Mouse (Mus musculus) heart, embryonic 10.5 days (tissue): ENCODE data around the gene Gpr19. TPM values are rescaled to one million over a fixed set of nuclear protein-coding genes. Genes with fewer than 3 reads are reported as not detected.

Source experiments
- DNase-seq: peaks from one replicate; pipeline ENCODE4 v3.0.0-alpha.2; 2017; ENCODE audit warnings: low spot score
- H3K27ac ChIP-seq: fragments of 300-500 bp; sonication (generic); 2 replicates; pipeline ENCODE4 v1.5.1; 2016; ENCODE audit warnings: mild to moderate bottlenecking
- H3K27me3 ChIP-seq: fragments of 300-500 bp; sonication (generic); 2 replicates; pipeline ENCODE4 v1.6.1; 2016; ENCODE audit warnings: mild to moderate bottlenecking; ENCODE audit not compliant: poor library complexity, insufficient read depth, severe bottlenecking
- H3K36me3 ChIP-seq: fragments of 300-500 bp; sonication (generic); 2 replicates; pipeline ENCODE4 v1.6.1; 2016; ENCODE audit warnings: mild to moderate bottlenecking, moderate library complexity
- H3K4me1 ChIP-seq: fragments of 300-500 bp; sonication (generic); 2 replicates; pipeline ENCODE4 v1.6.1; 2016; ENCODE audit warnings: mild to moderate bottlenecking
- H3K4me3 ChIP-seq: fragments of 300-500 bp; sonication (generic); 2 replicates; pipeline ENCODE4 v1.5.1; 2016; ENCODE audit warnings: mild to moderate bottlenecking, moderate library complexity
- H3K9me3 ChIP-seq: fragments of 300-500 bp; sonication (generic); 2 replicates; pipeline ENCODE4 v1.6.1; 2016; ENCODE audit warnings: mild to moderate bottlenecking, moderate library complexity
- WGBS: fragments of 180-500 bp; shearing (Covaris S2); methylation state at CpG from one replicate; pipeline ENCODE4 v1.1.7; 2016; 5-methylcytosine and 5-hydroxymethylcytosine counted together
- polyA plus RNA-seq: library from polyadenylated mRNA; unstranded; fragments of >200 nt; fragmentation: Nextera tagmentation; extraction: Ambion mirVana; gene quantifications from 2 replicates; pipeline ENCODE4 v1.2.1, GENCODE M21; 2016

Gpr19 gene
- polyA plus RNA-seq, 1 experiment from 2014 or later = 9.0 TPM

GRCm38 (mm10) chr6:134873018-134873417, 25.4 kb downstream of the Gpr19 start:
- H3K4me1 ChIP-seq = no peaks in the 10 kb centered on the region
- H3K4me3 ChIP-seq = no peak overlapping the region
- no peaks in the 10 kb centered on the region for H3K9me3 ChIP-seq
- no peak for DNase-seq
- H3K27ac ChIP-seq = no peak overlapping the region
- peaks cover 18% of the 10 kb centered on the region for H3K36me3 ChIP-seq
- 74% methylated on average over 2 of the region's 2 CpGs for WGBS
- no peaks in the 10 kb centered on the region for H3K27me3 ChIP-seq

- Histone ChIP-seq H3K9me3 (no peaks in the 10 kb centered on the region), H3K27ac (no peak overlapping the region), H3K4me3 (no peak overlapping the region), H3K4me1 (no peaks in the 10 kb centered on the region), H3K27me3 (no peaks in the 10 kb centered on the region), H3K36me3 (peaks cover 18% of the 10 kb centered on the region)
- no peak for DNase-seq
- 76% methylated on average over 2 of the region's 2 CpGs for WGBS
These were observed 26.1 kb downstream of the Gpr19 start for GRCm38 (mm10) chr6:134872236-134872635.

GRCm38 (mm10) chr6:134870887-134871286, 27.5 kb downstream of the Gpr19 start:
- Histone ChIP-seq H3K9me3 (no peaks in the 10 kb centered on the region), H3K36me3 (peaks cover 18% of the 10 kb centered on the region), H3K27ac (no peak overlapping the region), H3K27me3 (no peaks in the 10 kb centered on the region), H3K4me1 (no peaks in the 10 kb centered on the region), H3K4me3 (no peak overlapping the region)
- DNase-seq = no peak
- 89% methylated on average over 4 of the region's 4 CpGs for WGBS

- peaks cover 18% of the 10 kb centered on the region for H3K36me3 ChIP-seq
- H3K4me3 ChIP-seq = no peak overlapping the region
- no peaks in the 10 kb centered on the region for H3K9me3 ChIP-seq
- WGBS = 79% methylated on average over 12 of the region's 12 CpGs
- H3K27me3 ChIP-seq = no peaks in the 10 kb centered on the region
- no peak for DNase-seq
- no peaks in the 10 kb centered on the region for H3K4me1 ChIP-seq
- H3K27ac ChIP-seq = no peak overlapping the region
These were observed 28.1 kb downstream of the Gpr19 start for GRCm38 (mm10) chr6:134870209-134870742.

GRCm38 (mm10) chr6:134867325-134867724, 31.1 kb downstream of the Gpr19 start:
- H3K4me1 ChIP-seq = 0 out of 2 replicates have a peak, but pooled peaks cover 5% of the 10 kb centered on the region
- DNase-seq = no peak
- no peaks in the 10 kb centered on the region for H3K9me3 ChIP-seq
- no peak overlapping the region for H3K4me3 ChIP-seq
- peaks cover 18% of the 10 kb centered on the region for H3K36me3 ChIP-seq
- H3K27ac ChIP-seq = no peak overlapping the region
- H3K27me3 ChIP-seq = no peaks in the 10 kb centered on the region
- 84% methylated on average over 3 of the region's 3 CpGs for WGBS

- 93% methylated on average over 7 of the region's 7 CpGs for WGBS
- Histone ChIP-seq H3K36me3 (peaks cover 18% of the 10 kb centered on the region), H3K4me1 (0 out of 2 replicates have a peak, but pooled peaks cover 5% of the 10 kb centered on the region), H3K27me3 (no peaks in the 10 kb centered on the region), H3K27ac (no peak overlapping the region), H3K9me3 (no peaks in the 10 kb centered on the region), H3K4me3 (no peak overlapping the region)
- DNase-seq = no peak
These were observed 32.3 kb downstream of the Gpr19 start for GRCm38 (mm10) chr6:134866113-134866512.

GRCm38 (mm10) chr6:134863146-134863545, 35.2 kb downstream of the Gpr19 start:
- H3K27me3 ChIP-seq = no peaks in the 10 kb centered on the region
- H3K4me3 ChIP-seq = peak overlapping the region; percentile 13; the same call in 1 of the 2 replicates

GRCm38 (mm10) chr6:134862671-134863104, 35.7 kb downstream of the Gpr19 start:
- Histone ChIP-seq H3K36me3 (no peaks in the 10 kb centered on the region), H3K9me3 (no peaks in the 10 kb centered on the region), H3K4me1 (peaks cover 13% of the 10 kb centered on the region; the same call in 1 of the 2 replicates), H3K4me3 (peak overlapping the region; percentile 13; the same call in 1 of the 2 replicates), H3K27me3 (no peaks in the 10 kb centered on the region), H3K27ac (no peak overlapping the region)
- DNase-seq = no peak
- 56% methylated on average over 13 of the region's 13 CpGs for WGBS

More at GRCm38 (mm10) chr6:134863146-134863545, 35.2 kb downstream of the Gpr19 start:
- peak; percentile 94 for DNase-seq
- Histone ChIP-seq H3K36me3 (no peaks in the 10 kb centered on the region), H3K27ac (no peak overlapping the region), H3K4me1 (peaks cover 9% of the 10 kb centered on the region; the same call in 1 of the 2 replicates), H3K9me3 (no peaks in the 10 kb centered on the region)
- WGBS = 3% methylated on average over 19 of the region's 19 CpGs

- no peak overlapping the region for H3K4me3 ChIP-seq
- no peaks in the 10 kb centered on the region for H3K27me3 ChIP-seq
- peaks cover 13% of the 10 kb centered on the region; the same call in 1 of the 2 replicates for H3K4me1 ChIP-seq
- no peak for DNase-seq
- WGBS = 73% methylated on average over 12 of the region's 12 CpGs
- no peaks in the 10 kb centered on the region for H3K36me3 ChIP-seq
- H3K9me3 ChIP-seq = no peaks in the 10 kb centered on the region
- no peak overlapping the region for H3K27ac ChIP-seq
These were observed 37.0 kb downstream of the Gpr19 start for GRCm38 (mm10) chr6:134861386-134861785.

GRCm38 (mm10) chr6:134860275-134860674, 38.1 kb downstream of the Gpr19 start:
- DNase-seq = no peak
- Histone ChIP-seq H3K9me3 (no peaks in the 10 kb centered on the region), H3K4me3 (no peak overlapping the region), H3K36me3 (no peaks in the 10 kb centered on the region), H3K4me1 (peaks cover 13% of the 10 kb centered on the region; the same call in 1 of the 2 replicates), H3K27me3 (no peaks in the 10 kb centered on the region), H3K27ac (no peak overlapping the region)
- 62% methylated on average over 4 of the region's 4 CpGs for WGBS

- Histone ChIP-seq H3K9me3 (no peaks in the 10 kb centered on the region), H3K4me1 (peaks cover 13% of the 10 kb centered on the region; the same call in 1 of the 2 replicates), H3K4me3 (no peak overlapping the region), H3K36me3 (no peaks in the 10 kb centered on the region), H3K27ac (no peak overlapping the region), H3K27me3 (no peaks in the 10 kb centered on the region)
- WGBS = 85% methylated on average over 6 of the region's 6 CpGs
- DNase-seq = no peak
These were observed 39.4 kb downstream of the Gpr19 start for GRCm38 (mm10) chr6:134859021-134859420.

GRCm38 (mm10) chr6:134855926-134856325, 42.5 kb downstream of the Gpr19 start:
- no peak for DNase-seq
- WGBS = 85% methylated on average over 16 of the region's 16 CpGs
- Histone ChIP-seq H3K27me3 (no peaks in the 10 kb centered on the region), H3K36me3 (no peaks in the 10 kb centered on the region), H3K9me3 (no peaks in the 10 kb centered on the region), H3K4me1 (peaks cover 7% of the 10 kb centered on the region; the same call in 1 of the 2 replicates), H3K27ac (no peak overlapping the region), H3K4me3 (no peak overlapping the region)

- Histone ChIP-seq H3K9me3 (no peaks in the 10 kb centered on the region), H3K4me1 (0 out of 2 replicates have a peak, but pooled peaks cover 3% of the 10 kb centered on the region), H3K36me3 (no peaks in the 10 kb centered on the region), H3K27ac (no peak overlapping the region), H3K27me3 (no peaks in the 10 kb centered on the region), H3K4me3 (no peak overlapping the region)
- 81% methylated on average over 5 of the region's 5 CpGs for whole genome bisulfite sequencing
- no peak for DNase-seq
These were observed 43.6 kb downstream of the Gpr19 start for GRCm38 (mm10) chr6:134854782-134855181.

GRCm38 (mm10) chr6:134849985-134850384, 48.4 kb downstream of the Gpr19 start:
- DNase-seq = no peak
- H3K27me3 ChIP-seq = no peaks in the 10 kb centered on the region
- no peak overlapping the region for H3K27ac ChIP-seq
- no peak overlapping the region for H3K4me3 ChIP-seq
- WGBS = 78% methylated on average over 3 of the region's 3 CpGs
- H3K36me3 ChIP-seq = no peaks in the 10 kb centered on the region
- H3K4me1 ChIP-seq = no peaks in the 10 kb centered on the region
- no peaks in the 10 kb centered on the region for H3K9me3 ChIP-seq
